30 mouse cellular contexts compared by ENCODE assay signal in genomic region chr14:77370521-77370920, GRCm38 (mm10).
"Had no signal": no experiment of that assay in that cellular context is flagged by ENCODE, and none has a peak within 500 bp of the region (broad histone marks: within the 10 kb centered on the region; RNA-seq: fewer than 3 reads in every experiment).

No protein-coding gene starts in this region.

- H3K27me3 ChIP-seq: limb, embryonic 12.5 days; limb, embryonic 13.5 days; limb, embryonic 15.5 days; liver, embryonic 12.5 days; liver, embryonic 13.5 days; liver, embryonic 15.5 days; lung, embryonic 15.5 days; midbrain, embryonic 12.5 days; midbrain, embryonic 13.5 days; midbrain, embryonic 15.5 days; neural tube, embryonic 12.5 days; neural tube, embryonic 13.5 days had no signal

- H3K9me3 ChIP-seq: limb, embryonic 12.5 days; limb, embryonic 13.5 days; limb, embryonic 15.5 days; liver, embryonic 12.5 days; liver, embryonic 13.5 days; liver, embryonic 15.5 days; lung, embryonic 15.5 days; megakaryocyte, embryonic 14.5 days; midbrain, embryonic 10.5 days; midbrain, embryonic 12.5 days; midbrain, embryonic 13.5 days; midbrain, embryonic 15.5 days; neural tube, embryonic 12.5 days; neural tube, embryonic 13.5 days had no signal

- H3K27ac ChIP-seq: limb, embryonic 12.5 days; limb, embryonic 13.5 days; limb, embryonic 15.5 days; liver, embryonic 12.5 days; liver, embryonic 13.5 days; liver, embryonic 14.5 days; liver, embryonic 15.5 days; lung, embryonic 15.5 days; macrophage; midbrain, embryonic 10.5 days; midbrain, embryonic 12.5 days; midbrain, embryonic 13.5 days; midbrain, embryonic 15.5 days; neural tube, embryonic 12.5 days; neural tube, embryonic 13.5 days had no signal

- H3K4me2 ChIP-seq: limb, embryonic 12.5 days; limb, embryonic 13.5 days; limb, embryonic 15.5 days; liver, embryonic 11.5 days; liver, embryonic 12.5 days; liver, embryonic 13.5 days; liver, embryonic 15.5 days; lung, embryonic 14.5 days; lung, embryonic 15.5 days; midbrain, embryonic 12.5 days; midbrain, embryonic 13.5 days; midbrain, embryonic 15.5 days; neural tube, embryonic 12.5 days; neural tube, embryonic 13.5 days had no signal

- DNase-seq: left cerebral cortex, postnatal 4 days; liver; liver, embryonic 13.5 days; liver, postnatal 0 days; lung, adult 18-20 months; lung, adult 2 months; lung, embryonic 14.5 days; lung, postnatal 10 days; lung, postnatal 14 days; lung, postnatal 36 days; lung, postnatal 4 days had no signal

- ATAC-seq: liver, embryonic 12.5 days; liver, postnatal 0 days; lung, postnatal 0 days; midbrain, embryonic 13.5 days; midbrain, embryonic 15.5 days; midbrain, embryonic 16.5 days had no signal

- H3K4me1 ChIP-seq: limb, embryonic 13.5 days; limb, embryonic 15.5 days; liver, embryonic 15.5 days; lung, embryonic 15.5 days; midbrain, embryonic 12.5 days; neural tube, embryonic 12.5 days had no signal

- H3K9ac ChIP-seq: limb, embryonic 12.5 days; limb, embryonic 13.5 days; limb, embryonic 15.5 days; liver, embryonic 12.5 days; liver, embryonic 13.5 days; liver, embryonic 14.5 days; liver, embryonic 15.5 days; liver, postnatal 0 days; lung, embryonic 14.5 days; lung, embryonic 15.5 days; midbrain, embryonic 12.5 days; midbrain, embryonic 13.5 days; midbrain, embryonic 15.5 days; neural tube, embryonic 12.5 days; neural tube, embryonic 13.5 days had no signal

- H3K4me3 ChIP-seq: limb, embryonic 12.5 days; limb, embryonic 13.5 days; limb, embryonic 15.5 days; liver, embryonic 12.5 days; liver, embryonic 13.5 days; liver, embryonic 15.5 days; lung, embryonic 15.5 days; megakaryocyte, embryonic 14.5 days; midbrain, embryonic 10.5 days; midbrain, embryonic 12.5 days; midbrain, embryonic 13.5 days; midbrain, embryonic 15.5 days; myocyte; neural tube, embryonic 12.5 days; neural tube, embryonic 13.5 days had no signal

- H3K36me3 ChIP-seq: limb, embryonic 12.5 days; limb, embryonic 13.5 days; limb, embryonic 15.5 days; liver, embryonic 12.5 days; liver, embryonic 13.5 days; liver, embryonic 15.5 days; lung, embryonic 15.5 days; midbrain, embryonic 10.5 days; midbrain, embryonic 12.5 days; midbrain, embryonic 13.5 days; midbrain, embryonic 15.5 days; neural tube, embryonic 12.5 days; neural tube, embryonic 13.5 days had no signal
